Mouse (Mus musculus) thymus, postnatal 14 days (tissue): ENCODE measurements around the gene Tekt5.

Experiments used
- DNase-seq: peaks from one replicate; pipeline ENCODE4 v3.0.0; 2021

The Tekt5 gene

GRCm38 (mm10) chr16:10394699-10395540 is at the start of gene Tekt5:
TSS of gene Tekt5 (minus strand) at chr16:10395490.
- DNase-seq: peak; percentile 53

- no peak for DNase-seq
These were observed 48.4 kb upstream of the Tekt5 start for GRCm38 (mm10) chr16:10443723-10444122.

- DNase-seq: no peak
These were observed 46.5 kb upstream of the Tekt5 start for GRCm38 (mm10) chr16:10441761-10442160.

DNA sequence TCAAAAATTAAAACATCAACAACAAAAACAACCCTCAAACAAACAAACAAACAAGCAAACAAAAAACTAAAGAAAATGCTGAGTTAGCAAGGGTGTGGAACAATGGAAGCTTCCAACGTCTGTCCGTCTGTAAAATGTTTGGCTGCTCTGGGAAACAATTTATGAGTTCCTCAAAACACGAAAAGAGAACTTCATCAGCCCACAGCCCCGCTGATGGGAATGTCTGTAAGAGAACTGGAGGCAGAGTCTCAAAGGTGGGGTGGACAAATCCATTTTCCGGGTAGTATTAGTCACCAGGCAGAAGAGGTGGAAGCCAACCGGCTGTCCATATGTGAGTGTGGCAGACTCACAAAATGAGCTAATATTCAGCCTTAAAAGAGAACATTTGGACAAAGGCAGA is 46.0 kb upstream of the Tekt5 start:
- no peak for DNase-seq

- DNase-seq: no peak
These were observed 42.8 kb upstream of the Tekt5 start for GRCm38 (mm10) chr16:10438055-10438454.

GRCm38 (mm10) chr16:10436166-10436565 is 40.9 kb upstream of the Tekt5 start:
- DNase-seq: no peak

DNA sequence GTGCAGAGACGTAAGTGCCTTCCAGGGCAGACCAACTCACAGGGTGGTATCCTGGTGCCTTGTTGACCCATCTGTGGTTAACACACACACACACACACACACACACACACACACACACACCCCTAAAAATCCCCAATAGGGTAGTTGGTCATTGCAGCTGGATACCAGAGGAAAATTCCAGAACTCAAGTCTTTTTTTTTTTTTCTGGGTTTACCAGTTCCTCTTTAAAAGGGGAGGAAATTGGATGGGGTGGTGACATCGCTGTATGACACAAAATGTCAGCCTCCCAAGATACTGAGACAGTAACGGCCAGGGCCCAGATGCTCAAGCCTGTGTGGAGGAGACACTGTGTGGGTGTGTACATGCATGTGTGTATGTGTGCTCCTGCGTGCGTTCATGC is 38.1 kb upstream of the Tekt5 start:
- DNase-seq: no peak

DNA sequence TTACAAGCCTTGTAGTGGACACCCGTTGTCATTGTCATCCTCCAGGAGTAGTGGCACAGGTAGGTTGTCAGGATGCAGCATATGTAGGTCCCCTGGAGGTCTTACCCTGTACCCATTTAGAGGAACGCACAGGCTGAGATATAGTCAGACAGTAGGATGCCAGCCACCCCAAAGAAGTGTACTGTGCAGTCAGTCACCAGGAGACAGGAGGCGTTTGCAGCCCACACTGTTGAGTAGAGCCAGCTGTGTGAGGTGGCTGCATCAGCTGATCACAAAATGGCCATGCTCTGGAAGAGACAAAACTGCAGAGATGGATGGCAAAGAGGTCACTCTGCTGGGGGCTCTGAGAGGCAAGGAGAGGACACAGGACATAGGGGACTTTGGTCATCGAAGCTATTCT is 37.1 kb upstream of the Tekt5 start:
- DNase-seq: no peak

- no peak for DNase-seq
These were observed 36.6 kb upstream of the Tekt5 start for GRCm38 (mm10) chr16:10431911-10432310.

GRCm38 (mm10) chr16:10420447-10421054 is 25.3 kb upstream of the Tekt5 start:
- no peak for DNase-seq

- no peak for DNase-seq
These were observed 22.5 kb upstream of the Tekt5 start for GRCm38 (mm10) chr16:10417723-10418259.

DNA sequence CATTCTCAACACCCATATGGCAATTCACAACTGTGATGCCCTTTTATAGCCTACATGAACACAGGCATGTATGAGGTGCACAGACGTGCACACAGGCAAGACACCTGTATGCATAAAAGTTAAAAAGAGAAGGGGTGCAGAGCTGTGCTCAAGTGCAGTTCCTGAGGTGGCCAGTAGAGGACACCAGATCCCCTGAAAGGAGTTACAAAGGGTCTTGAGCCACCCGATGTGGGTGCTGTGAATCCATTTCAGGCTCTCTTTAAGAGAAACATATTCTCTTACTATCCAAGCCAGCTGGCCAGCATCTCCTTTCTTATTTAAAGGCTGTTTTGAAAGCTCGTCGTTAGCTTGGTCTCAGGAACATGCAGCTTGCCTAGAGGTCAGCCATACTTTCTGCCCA is 21.6 kb upstream of the Tekt5 start:
- peak; percentile 29 for DNase-seq

DNA sequence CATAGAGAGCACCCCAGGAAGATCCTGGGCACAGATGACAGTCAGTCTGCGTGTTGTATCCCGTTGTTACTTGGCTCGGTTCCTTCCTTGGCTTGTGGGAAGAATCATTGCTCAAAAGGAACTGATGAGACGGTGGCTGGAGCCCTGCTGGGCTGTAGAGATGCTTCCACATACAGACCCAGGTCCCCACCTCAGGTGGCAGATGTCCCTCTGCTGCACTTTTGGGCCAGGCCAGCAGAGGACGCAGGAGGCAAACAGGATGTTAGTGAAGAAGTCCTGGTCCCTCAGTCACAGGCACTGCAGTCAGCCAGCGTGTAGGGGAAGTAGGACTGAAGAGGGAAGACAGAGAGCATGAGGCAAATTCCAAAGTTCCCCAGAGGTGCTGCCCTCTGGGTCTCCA is 20.7 kb upstream of the Tekt5 start:
- peak; percentile 24 for DNase-seq

DNA sequence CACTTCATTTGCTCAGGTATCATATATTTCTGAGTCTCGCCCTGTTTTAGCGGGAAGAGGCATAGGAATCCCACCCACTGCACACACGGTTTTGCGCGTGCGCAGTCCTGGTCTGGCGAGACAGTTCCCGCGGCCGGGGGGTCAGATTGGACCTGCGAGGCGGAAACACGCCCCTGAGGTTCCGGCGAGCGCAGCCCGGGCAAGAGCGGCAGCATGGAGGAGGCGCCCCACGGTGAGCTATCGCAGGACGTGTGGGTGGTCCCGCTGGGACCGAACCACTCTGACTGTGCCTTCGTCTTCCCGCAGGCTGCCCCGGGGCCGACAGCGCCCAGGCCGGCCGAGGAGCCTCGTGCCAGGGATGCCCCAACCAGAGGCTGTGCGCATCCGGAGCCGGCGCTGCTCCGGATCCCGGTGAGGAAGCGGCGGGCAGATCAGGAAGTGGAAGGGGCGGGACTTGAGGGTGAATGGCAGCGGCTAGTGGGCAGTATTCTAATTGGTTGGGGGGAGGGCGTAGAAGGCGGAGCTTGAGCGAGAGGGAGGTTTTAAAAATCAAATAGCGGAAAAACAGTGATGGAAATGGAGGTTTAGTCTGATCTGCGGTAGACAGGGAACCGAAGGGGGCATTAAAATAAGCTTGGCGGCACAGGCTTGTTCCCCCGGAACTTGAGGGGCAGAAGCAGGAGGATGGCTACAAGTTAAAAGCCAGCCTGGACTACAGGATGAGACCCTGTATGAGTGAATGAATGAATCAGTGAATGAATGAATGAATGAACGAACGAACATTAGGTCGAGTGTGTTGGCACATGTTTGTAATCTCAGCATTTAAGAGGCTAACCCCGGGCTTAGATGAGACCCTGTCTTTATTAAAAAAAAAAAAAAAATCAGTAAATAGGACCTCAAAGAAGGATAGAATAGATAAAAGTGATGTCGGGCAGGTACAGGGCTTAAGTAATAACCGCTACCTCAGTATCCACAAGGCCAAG is 16.8 kb upstream of the Tekt5 start, which contains the start of gene Nubp1:
Gene Nubp1, plus strand, starts transcription at position 185 of the 983 bp plus-strand sequence.
- peak; percentile 90 for DNase-seq

- DNase-seq: peak; percentile 85
These were observed 3.9 kb upstream of the Tekt5 start for GRCm38 (mm10) chr16:10399160-10399559.

DNA sequence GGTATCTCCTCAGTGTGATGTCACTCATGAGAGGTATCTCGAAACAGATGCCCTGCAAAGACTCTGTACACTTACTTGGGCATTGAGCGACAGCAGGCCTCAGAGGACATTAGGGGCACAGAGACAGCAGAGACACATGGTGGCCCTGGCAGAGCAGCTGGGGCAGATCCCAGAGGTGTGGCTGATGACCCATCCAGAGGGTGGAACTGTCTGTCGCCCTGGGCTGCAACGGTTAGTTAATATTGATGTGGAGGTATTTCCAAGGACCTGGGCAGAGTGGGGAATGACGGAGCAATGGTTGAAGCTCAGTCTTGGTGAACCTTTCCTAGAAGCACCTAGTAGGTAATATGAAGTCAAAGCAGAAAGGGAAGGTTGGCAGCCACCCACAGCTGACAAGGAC is 3.5 kb upstream of the Tekt5 start:
- DNase-seq: no peak

DNA sequence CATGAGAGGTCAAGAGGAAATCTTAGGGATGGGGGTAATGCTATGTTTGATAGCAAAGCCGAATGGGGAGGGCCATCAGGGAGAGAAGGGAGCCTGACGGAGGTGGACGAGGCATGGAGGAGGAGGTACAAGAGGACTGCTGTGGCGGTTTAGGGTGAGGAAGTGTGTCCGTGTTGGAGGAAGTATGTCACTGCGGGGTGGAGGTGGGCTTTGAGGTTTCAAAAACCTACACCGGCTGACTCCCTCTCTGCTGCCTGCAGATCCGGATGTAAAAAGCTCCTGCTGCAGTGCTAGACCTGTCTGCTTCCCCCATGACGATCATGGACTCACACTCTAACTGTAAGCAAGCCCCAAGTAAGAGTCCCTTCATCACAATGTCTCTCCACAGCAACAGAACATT is 2.7 kb downstream of the Tekt5 start:
- DNase-seq: peak; percentile 40

- no peak for DNase-seq
These were observed 6.5 kb downstream of the Tekt5 start for GRCm38 (mm10) chr16:10388634-10389365.

DNA sequence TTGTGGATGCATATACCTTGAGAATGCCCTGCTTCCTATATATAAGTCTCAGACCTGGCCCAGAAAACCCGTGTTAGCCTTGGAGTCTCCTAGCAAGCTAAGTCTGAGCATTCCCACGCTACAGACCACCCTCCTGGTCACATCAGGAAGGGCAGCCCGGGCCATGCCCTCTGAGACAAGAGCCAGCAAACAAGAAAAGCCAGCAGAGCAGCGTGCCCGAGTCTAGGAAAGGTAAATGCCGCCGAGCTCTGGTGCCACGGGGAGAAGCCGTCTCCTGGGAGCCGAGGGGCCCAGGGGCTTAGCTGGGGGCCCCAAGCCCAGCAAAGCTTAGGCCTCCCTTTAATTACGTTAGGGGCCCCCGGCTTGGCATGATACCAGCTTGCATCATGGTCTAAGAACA is 10.0 kb downstream of the Tekt5 start:
- no peak for DNase-seq

- no peak for DNase-seq
These were observed 10.7 kb downstream of the Tekt5 start for GRCm38 (mm10) chr16:10384544-10384943.

- peak; percentile 25 for DNase-seq
These were observed 11.2 kb downstream of the Tekt5 start for GRCm38 (mm10) chr16:10384060-10384497.

- no peak for DNase-seq
These were observed 15.8 kb downstream of the Tekt5 start for GRCm38 (mm10) chr16:10379531-10379930.
